Mouse (Mus musculus) kidney, adult 9 months (tissue): Measurements from ENCODE around the gene Fry.

Experiments used
- DNase-seq: peaks from one replicate; pipeline ENCODE4 v3.0.0; 2022

Gene Fry

GRCm38 (mm10) chr5:150131166-150131565 is 12.7 kb downstream of the Fry start:
- DNase-seq: no peak

GRCm38 (mm10) chr5:150134651-150135050 is 16.2 kb downstream of the Fry start:
- DNase-seq: no peak

- DNase-seq: no peak
Observed at GRCm38 (mm10) chr5:150135529-150135928, 17.1 kb downstream of the Fry start.

GRCm38 (mm10) chr5:150137772-150138451 is 19.5 kb downstream of the Fry start:
- DNase-seq: no peak

GRCm38 (mm10) chr5:150140513-150140912 is 22.1 kb downstream of the Fry start:
- no peak for DNase-seq

GRCm38 (mm10) chr5:150145967-150146366 is 27.5 kb downstream of the Fry start:
- no peak for DNase-seq

- DNase-seq: no peak
Observed at GRCm38 (mm10) chr5:150146612-150147011, 28.2 kb downstream of the Fry start.

GRCm38 (mm10) chr5:150149725-150150124 is 31.3 kb downstream of the Fry start:
- DNase-seq: no peak

GRCm38 (mm10) chr5:150150986-150151385 is 32.5 kb downstream of the Fry start:
- DNase-seq: no peak

- no peak for DNase-seq
Observed at GRCm38 (mm10) chr5:150152071-150152879, 33.8 kb downstream of the Fry start.

GRCm38 (mm10) chr5:150152880-150153281 is 34.4 kb downstream of the Fry start:
- DNase-seq: no peak

GRCm38 (mm10) chr5:150155388-150155787 is 36.9 kb downstream of the Fry start:
- DNase-seq: no peak

- no peak for DNase-seq
Observed at GRCm38 (mm10) chr5:150156063-150156786, 37.8 kb downstream of the Fry start.

GRCm38 (mm10) chr5:150157682-150158081 is 39.2 kb downstream of the Fry start:
- DNase-seq: peak; percentile 17

- DNase-seq: no peak
Observed at GRCm38 (mm10) chr5:150159151-150159550, 40.7 kb downstream of the Fry start.

- no peak for DNase-seq
Observed at GRCm38 (mm10) chr5:150161193-150161592, 42.7 kb downstream of the Fry start.

GRCm38 (mm10) chr5:150161898-150162297 is 43.5 kb downstream of the Fry start:
- no peak for DNase-seq

GRCm38 (mm10) chr5:150164671-150165070 is 46.2 kb downstream of the Fry start:
- DNase-seq: no peak

- DNase-seq: no peak
Observed at GRCm38 (mm10) chr5:150166811-150167210, 48.4 kb downstream of the Fry start.

- DNase-seq: no peak
Observed at GRCm38 (mm10) chr5:150167287-150167686, 48.8 kb downstream of the Fry start.

GRCm38 (mm10) chr5:150168712-150169111 is 50.3 kb downstream of the Fry start:
- DNase-seq: peak; percentile 56

GRCm38 (mm10) chr5:150171562-150171961 is 53.1 kb downstream of the Fry start:
- DNase-seq: no peak

GRCm38 (mm10) chr5:150173869-150174268 is 55.4 kb downstream of the Fry start:
- no peak for DNase-seq

GRCm38 (mm10) chr5:150174950-150175349 is 56.5 kb downstream of the Fry start:
- DNase-seq: no peak
